Mouse (Mus musculus) mesoderm, embryonic 11.5 days (tissue): ENCODE data around the gene Dld.

Experiments used
- DNase-seq: peaks from one replicate; pipeline ENCODE4 v3.0.0-alpha.2; 2012; ENCODE audit warnings: low read depth, low spot score

Dld gene

DNA sequence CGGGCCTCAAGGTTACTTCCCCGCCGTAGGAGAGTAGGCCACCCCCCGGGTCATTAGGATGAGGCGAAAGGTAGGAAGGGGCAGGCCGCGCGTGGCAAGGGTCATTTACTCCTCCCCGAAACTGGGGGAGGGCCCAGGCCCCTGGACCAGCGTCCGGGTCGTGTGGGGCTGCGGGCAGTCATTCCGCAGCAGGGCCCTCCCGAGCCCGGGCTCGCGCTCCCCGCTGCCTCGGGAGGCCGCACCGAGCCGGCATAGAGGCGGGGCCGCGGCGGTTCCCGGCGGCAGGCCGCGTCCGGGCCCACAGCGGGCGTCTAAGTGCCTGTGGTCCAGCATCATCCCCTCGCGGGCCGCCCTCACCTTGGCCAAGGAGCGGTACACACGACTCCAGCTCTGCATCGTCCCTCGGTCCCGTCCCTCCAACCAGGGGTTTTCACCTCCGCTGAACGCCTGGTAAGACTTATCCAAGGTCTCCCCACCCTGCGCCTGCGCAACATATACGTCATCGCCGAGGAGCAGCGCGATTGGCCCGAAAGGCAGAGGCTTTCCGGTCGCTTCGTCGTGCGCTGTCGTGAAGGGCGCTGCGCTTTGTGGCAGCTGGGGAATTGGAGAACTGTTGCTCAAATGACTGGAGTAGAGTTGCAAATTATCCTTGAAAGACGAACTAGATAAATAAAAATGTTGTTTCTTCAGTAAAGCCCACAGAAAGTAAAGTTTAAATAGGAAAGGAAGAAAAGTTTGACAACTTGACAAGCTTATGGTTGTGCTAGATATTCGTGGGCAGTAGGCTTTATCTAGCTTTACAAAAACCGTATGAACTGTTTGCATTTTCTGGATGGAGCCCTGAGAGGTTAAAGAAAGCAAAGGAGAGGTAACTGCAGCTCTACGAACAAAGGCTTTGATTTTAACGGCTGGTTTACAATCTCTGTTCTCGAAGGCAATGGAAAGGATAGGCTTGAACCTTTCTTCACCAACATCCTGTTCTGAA is at the start of gene Dld:
Dld (minus strand) TSS at position 510 of the 985 bp plus-strand sequence.
- peak; percentile 96 for DNase-seq

DNA sequence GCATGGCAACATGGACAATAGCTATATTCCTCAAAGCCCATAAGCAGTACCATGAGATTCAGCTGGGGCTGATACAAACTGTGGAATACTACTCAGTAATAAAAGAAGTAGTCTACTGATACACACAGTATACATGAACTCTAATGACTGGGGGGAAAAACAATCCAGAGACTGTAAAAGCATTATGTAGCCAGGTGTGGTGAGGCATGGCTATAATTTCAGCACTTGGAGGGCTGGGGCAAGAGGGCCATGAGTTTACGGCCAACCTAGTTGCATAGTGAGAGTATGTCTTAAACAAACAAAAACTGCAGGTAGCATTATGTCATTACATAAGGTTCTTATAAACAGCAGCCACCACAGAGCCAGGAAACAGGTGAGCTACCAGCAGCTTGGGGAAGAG is 49.6 kb upstream of the Dld start:
- DNase-seq: no peak

DNA sequence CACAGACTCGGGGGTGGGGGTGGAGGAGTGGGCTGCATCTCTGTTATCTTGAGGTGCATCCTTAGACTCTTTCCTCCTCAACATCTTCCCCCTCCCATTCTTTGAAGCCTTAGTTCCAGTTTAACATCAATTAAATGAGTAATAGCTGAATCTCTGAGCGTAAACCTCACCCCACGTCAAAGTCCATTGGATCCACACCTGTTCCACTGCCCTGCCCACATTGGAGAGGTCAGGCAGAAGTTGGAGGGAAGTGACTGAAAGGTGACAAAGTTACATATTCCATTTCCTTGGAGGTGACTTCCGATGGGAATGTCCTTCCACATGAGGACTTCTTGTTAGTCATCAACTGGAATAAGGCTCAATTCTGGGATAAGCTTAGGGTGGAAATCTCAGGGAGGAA is 46.5 kb upstream of the Dld start:
- DNase-seq: no peak

- DNase-seq: no peak
These were observed 44.6 kb upstream of the Dld start for GRCm38 (mm10) chr12:31395895-31396294.

- DNase-seq: no peak
These were observed 40.4 kb upstream of the Dld start for GRCm38 (mm10) chr12:31391696-31392095.

GRCm38 (mm10) chr12:31390571-31390970 is 39.3 kb upstream of the Dld start, which contains the start of gene Slc26a3:
Gene Slc26a3, plus strand, starts transcription at chr12:31390871.
- no peak for DNase-seq

GRCm38 (mm10) chr12:31387303-31387702 is 36.0 kb upstream of the Dld start:
- no peak for DNase-seq

DNA sequence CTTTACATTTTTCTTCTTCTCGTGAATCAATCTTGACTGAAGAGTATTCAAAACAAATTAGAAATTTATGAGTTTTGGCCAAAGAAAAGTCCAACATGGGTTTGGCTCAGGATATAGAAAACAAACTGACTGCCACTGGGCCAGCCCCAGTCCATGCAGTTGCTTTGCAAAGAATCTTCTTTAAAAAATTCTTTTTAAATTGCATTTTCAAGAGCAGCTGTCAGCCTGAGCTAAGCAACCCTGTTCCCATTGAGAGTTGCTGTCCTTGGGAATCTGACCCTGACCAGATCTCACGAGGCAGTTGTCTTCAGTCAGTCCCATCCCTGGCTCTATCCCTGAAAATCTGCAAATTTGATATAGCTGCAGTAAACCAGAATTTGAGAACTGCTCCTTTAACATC is 31.2 kb upstream of the Dld start:
- no peak for DNase-seq

DNA sequence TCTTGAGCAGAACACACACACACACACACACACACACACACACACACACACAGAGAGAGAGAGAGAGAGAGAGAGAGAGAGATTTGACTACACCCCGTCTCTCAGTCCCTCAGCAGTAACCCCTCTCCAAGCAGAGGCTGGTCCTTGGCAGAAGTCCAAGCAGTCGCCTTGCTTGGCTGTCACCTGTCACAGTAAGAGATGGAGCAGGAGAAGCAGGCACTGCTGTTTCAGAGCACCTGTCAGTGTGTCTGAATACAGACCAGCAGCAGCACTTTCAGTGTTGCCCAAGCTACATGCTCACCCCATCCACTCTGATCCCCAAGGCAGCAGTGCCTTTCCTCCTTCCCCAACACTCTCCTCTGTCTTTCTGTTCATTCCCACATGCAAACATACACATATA is 29.6 kb upstream of the Dld start:
- DNase-seq: no peak

DNA sequence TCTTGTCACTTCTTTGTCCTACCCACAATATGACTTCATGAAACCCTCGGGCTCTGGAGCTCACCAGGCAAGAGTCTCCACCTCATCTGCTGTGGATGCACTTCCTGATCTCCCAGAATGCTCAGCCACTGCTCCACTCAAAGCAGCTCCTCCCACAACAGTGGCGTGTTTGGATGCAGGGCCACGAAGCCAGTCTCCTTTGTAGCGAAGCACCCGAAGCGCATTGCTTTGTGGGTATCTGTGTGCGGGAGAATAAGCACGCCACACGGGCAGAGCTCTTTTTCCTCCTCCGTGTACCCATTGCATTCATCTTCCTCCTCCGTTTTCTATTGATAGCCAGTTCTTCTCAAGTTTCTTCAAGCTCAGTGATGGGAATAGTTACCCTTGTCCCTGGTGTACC is 26.0 kb upstream of the Dld start:
- no peak for DNase-seq

DNA sequence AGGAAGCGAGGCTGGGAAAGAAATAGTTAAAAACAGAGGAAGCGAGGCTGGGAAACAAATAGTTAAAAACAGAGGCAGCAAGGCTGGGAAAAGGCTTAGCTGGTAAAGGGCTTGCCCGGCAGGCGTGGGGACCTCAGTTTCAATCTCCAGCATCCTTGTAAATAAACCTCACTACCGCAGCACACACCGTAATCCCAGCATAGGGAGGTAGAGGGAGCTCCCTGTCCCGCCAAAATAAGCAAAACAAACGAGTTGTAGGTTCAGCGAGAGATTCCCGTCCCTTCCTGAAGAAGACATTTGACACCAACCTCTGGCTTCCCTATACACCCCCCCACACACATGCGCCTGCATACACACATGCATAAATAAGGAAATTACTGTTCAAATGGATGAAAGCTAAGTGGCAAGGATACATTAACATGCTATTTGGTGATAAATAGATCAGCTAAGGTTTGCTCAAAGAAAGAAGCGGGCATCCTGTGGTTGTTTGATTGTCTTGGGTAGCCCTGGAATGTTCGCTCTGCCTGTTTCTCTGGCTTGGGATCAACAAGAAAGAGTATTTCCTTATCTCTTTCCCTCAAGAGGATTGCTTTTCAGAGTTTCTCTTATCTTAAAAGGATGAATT is 25.2 kb upstream of the Dld start:
- peak; percentile 46 for DNase-seq

DNA sequence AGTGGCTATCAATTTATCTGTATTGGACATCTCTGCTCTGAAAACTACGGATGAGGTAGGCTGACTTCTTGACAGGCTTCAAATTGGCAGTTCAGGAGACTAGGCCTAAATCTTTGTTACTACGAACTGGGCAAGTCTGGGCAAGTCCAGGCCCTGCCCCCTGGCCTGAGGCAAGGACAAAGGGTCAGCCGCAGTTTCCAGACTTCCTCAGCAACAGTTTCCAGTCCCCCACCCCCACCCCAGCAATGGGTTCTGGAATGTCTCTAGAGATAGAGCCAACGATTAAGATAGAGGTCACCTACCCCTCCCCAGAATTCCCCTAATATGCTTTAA is 24.0 kb upstream of the Dld start:
- no peak for DNase-seq

- peak; percentile 84 for DNase-seq
These were observed 23.5 kb upstream of the Dld start for GRCm38 (mm10) chr12:31374603-31375282.

DNA sequence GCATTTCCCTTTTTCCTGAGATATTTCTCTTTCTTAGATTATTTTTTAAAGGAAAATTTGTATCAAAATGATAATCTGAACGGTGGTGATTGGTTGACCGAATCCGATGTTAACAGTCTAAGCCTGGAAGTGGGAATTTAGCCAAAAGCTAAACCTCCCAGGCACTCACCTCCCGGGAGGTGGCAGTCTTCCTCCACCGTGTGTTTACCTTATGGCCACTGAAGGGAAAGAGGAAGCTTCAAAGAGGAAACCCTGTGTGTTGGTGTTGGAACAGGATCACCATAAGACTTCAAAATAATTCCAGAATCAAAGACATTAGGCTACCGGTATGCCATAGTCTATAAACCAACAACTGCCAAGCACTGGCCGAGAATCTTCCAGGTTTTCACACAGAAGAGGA is 18.4 kb upstream of the Dld start:
- no peak for DNase-seq

DNA sequence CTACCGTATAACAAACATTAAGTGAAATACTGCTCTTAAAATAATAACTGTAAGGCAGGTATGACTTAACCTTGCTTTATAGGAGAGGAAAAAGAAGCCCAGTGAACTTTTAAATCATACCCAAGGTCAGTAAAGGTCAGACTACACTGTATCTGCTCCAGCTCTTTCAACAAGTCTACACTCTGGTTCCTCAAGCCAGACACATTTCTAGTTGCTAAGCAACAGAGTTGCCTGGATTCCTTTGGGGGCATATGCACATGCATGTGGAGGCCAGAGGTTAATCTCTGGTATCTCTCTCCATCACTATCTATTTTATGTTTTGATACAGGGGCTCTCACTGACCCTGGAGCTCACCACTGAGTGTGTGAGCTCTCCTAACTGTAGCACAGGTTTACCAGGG is 17.9 kb upstream of the Dld start:
- DNase-seq: peak; percentile 28

- no peak for DNase-seq
These were observed 16.5 kb upstream of the Dld start for GRCm38 (mm10) chr12:31367721-31368120.

- no peak for DNase-seq
These were observed 15.2 kb upstream of the Dld start for GRCm38 (mm10) chr12:31366428-31366827.

DNA sequence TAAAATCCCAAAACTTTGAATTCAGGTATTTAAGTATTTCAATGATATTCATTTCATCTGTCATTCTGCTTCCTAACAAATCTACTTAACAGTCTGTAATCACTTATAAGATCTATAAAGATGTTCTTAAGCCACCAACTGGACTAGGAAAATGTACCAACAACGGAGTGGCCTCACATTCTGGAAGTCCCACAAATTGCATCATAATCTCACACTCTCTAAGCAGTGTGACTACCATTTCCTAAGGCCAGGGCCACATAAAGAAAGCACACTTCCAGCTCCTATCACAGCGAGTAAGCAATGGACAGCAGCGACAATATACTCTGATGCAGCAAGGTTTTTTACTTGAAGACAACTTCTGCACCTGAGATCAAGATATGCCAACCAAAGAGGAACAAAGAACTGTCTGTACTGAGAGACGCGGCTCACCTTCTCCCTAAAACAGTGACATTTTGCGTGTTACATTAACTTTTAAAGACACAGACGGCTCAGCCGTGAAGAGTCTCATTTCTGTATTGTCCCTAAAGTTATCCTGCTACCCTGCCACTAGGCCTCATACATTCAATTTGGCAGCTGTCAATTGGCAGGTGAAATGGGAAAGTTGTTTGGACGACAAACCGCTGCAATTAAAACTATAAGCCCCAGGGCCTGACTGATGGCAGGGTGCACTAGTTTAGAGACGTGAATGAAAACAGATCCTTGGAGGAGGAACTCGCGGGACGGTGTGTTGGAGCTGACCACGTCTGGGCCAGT is 886 bp downstream of the Dld start:
- no peak for DNase-seq

GRCm38 (mm10) chr12:31333261-31333660 is 18.0 kb downstream of the Dld start:
- DNase-seq: no peak

GRCm38 (mm10) chr12:31327139-31327538 is 24.1 kb downstream of the Dld start:
- DNase-seq: no peak

DNA sequence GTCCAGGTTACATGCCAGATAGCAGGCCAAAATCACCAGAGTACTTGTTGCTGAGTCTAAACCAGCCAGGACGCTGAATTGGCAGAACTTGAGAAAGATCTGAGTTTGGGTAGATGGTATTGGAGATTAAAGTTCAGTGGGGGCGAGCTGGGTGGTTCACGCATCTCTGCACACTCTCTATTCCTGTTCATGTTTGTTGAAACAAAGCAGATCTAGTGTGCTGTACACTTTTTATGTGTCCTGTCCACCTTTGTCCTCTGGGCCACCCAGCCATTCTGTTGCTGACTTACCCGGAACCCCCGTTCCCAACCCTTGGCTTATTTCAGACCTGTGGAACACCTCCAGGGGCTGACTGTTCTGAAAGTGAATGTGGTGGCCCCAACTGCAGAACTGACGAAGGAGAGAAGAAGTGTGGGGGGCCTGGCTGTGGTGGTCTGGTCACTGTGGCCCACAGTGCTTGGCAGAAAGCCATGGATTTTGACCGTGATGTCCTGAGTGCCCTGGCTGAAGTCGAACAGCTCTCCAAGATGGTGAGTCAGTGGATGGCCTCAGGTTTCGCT is 28.0 kb downstream of the Dld start:
- DNase-seq: no peak
